Mouse (Mus musculus): ENCODE results near the gene Pdzk1ip1.

DNA sequence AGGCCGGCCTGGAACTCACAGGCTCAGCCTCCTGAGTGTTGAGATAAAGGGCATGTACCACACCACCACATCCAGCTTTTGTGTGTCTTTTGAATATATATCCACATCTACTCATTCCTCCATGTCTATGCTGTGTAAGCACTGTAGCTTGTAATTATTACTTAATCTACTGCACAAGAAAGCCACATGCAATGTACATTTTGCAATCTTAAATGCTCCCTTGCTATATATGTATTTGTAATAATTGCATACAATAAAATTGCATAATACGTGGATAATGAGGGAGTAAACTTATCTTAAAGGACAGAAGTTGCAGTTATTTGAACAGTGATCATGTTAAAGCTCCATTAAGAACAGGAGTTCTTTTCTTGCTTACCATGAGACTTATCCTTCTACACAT, 32.7 kb downstream of the Pdzk1ip1 start:
- no peak for TF ChIP-seq MXI1 (IDR thresholded peaks at IDR 0.05; ENCODE audit: low read depth, low read length)
- no peak for TF ChIP-seq MAX (IDR thresholded peaks at IDR 0.05; ENCODE audit: low read length)
- TF ChIP-seq CTCF (IDR thresholded peaks at IDR 0.05 in 2 of 3, conservative IDR thresholded peaks at IDR 0.05 in 1 of 3; ENCODE audit: control insufficient read depth in 1 of 3, insufficient read depth in 1 of 3, low read depth in 2 of 3, low read length in 3 of 3, poor library complexity in 1 of 3, severe bottlenecking in 1 of 3): no peak
- TF ChIP-seq EP300 (IDR thresholded peaks at IDR 0.05; ENCODE audit: low read depth in 1 of 2, low read length in 2 of 2): no peak
- TF ChIP-seq POLR2A (IDR thresholded peaks at IDR 0.05; ENCODE audit: control insufficient read depth in 1 of 2, insufficient read depth in 1 of 2, low read depth in 1 of 2, low read length in 2 of 2, poor library complexity in 1 of 2): no peak
- no peak for TF ChIP-seq ELF1 (IDR thresholded peaks at IDR 0.05; ENCODE audit: low read depth, low read length)
- no peak for TF ChIP-seq POLR2AphosphoS2 (IDR thresholded peaks at IDR 0.05; ENCODE audit: low read length)
- TF ChIP-seq NRF1 (IDR thresholded peaks at IDR 0.05; ENCODE audit: insufficient read depth, low read depth, low read length, poor library complexity, severe bottlenecking): no peak
- TF ChIP-seq USF2 (IDR thresholded peaks at IDR 0.05; ENCODE audit: borderline replicate concordance in 1 of 2, insufficient read depth in 1 of 2, low read depth in 1 of 2, low read length in 2 of 2): no peak
- TF ChIP-seq POLR2AphosphoS5 (IDR thresholded peaks at IDR 0.05; ENCODE audit: borderline replicate concordance, low read depth, low read length): no peak
- TF ChIP-seq NELFE (IDR thresholded peaks at IDR 0.05; ENCODE audit: low read depth, low read length): no peak
- TF ChIP-seq TBP (IDR thresholded peaks at IDR 0.05; ENCODE audit: low read depth, low read length): no peak
- TF ChIP-seq ZNF384 (IDR thresholded peaks at IDR 0.05; ENCODE audit: low read depth, low read length): no peak
- TF ChIP-seq CHD2 (IDR thresholded peaks at IDR 0.05; ENCODE audit: low read length): no peak
